Mouse (Mus musculus) CH12.LX (cell line): ENCODE measurements at regions not wholly inside any gene's neighbourhood (a gene's known extent, or its start where the extent isn't known, plus 50 kb on each side); places are given as distances from the start of the nearest gene placed in this dataset.
A peak's percentile ranks its signal among the peaks of the same experiment; 100 is the strongest.

Experiments
- DNase-seq: peaks from one replicate; pipeline ENCODE4 v3.0.0-alpha.2; 2013; ENCODE audit errors: extremely low read depth
- H3K27ac ChIP-seq: 2 replicates; pipeline ENCODE4 v1.5.1; 2012; ENCODE audit warnings: low read depth, mild to moderate bottlenecking, control low read depth, moderate library complexity; ENCODE audit not compliant: insufficient read depth
- H3K27me3 ChIP-seq: replicated peaks from 2 replicates; pipeline ENCODE3; 2012; ENCODE audit warnings: inconsistent platforms
- H3K36me3 ChIP-seq, 2 experiments: replicated peaks in 1 of 2; 2 replicates each; pipeline versions ENCODE3 to v1.6.1; 2012; ENCODE audit warnings: inconsistent platforms in 1 of 2, low read length in 1 of 2, mild to moderate bottlenecking in 1 of 2, mixed read lengths in 1 of 2, moderate library complexity in 1 of 2; ENCODE audit not compliant: control insufficient read depth in 1 of 2, insufficient read depth in 1 of 2
- H3K4me1 ChIP-seq, 2 experiments: 2 replicates each; pipeline ENCODE4 v1.6.1; 2012; ENCODE audit warnings: inconsistent platforms in 1 of 2, moderate library complexity in 1 of 2; ENCODE audit not compliant: insufficient read depth in 2 of 2, control insufficient read depth in 1 of 2
- H3K4me2 ChIP-seq: 2 replicates; pipeline ENCODE4 v1.6.1; 2012; ENCODE audit warnings: low read depth, mild to moderate bottlenecking, control low read depth; ENCODE audit not compliant: poor library complexity, insufficient read depth, severe bottlenecking
- H3K4me3 ChIP-seq, 3 experiments: fragments of 150-350 bp in 1 of 3; sonication (generic) in 1 of 3; replicated peaks in 1 of 3; 2 replicates each; pipeline versions ENCODE3 to v1.5.1; 2011 to 2012; ENCODE audit warnings: low read depth in 2 of 3, low read length in 2 of 3, mild to moderate bottlenecking in 2 of 3, moderate library complexity in 2 of 3, control low read depth in 1 of 3, improper control_type of control experiment in 1 of 3, inconsistent platforms in 1 of 3, mixed read lengths in 1 of 3; ENCODE audit not compliant: poor library complexity in 1 of 3
- H3K79me2 ChIP-seq: replicated peaks from 2 replicates; pipeline ENCODE4 v1.6.1; 2012; ENCODE audit warnings: mild to moderate bottlenecking, moderate library complexity; ENCODE audit not compliant: control insufficient read depth, poor library complexity, insufficient read depth, severe bottlenecking; ENCODE audit errors: extremely low read depth
- H3K9ac ChIP-seq: 2 replicates; pipeline ENCODE4 v1.6.1; 2012; ENCODE audit warnings: low read depth, mild to moderate bottlenecking, control low read depth, moderate library complexity; ENCODE audit not compliant: insufficient read depth
- H3K9me3 ChIP-seq: replicated peaks from 2 replicates; pipeline ENCODE3; 2012; ENCODE audit warnings: low read length, inconsistent platforms, mixed read lengths
- CHD2 ChIP-seq: IDR thresholded peaks from 2 replicates; pipeline ENCODE4 v1.6.1; 2011; ENCODE audit warnings: low read length, improper control_type of control experiment
- CTCF ChIP-seq, 2 experiments: IDR thresholded peaks in 1 of 2; conservative IDR thresholded peaks in 1 of 2; 2 replicates each; pipeline ENCODE4 v1.5.1; 2011 to 2012; ENCODE audit warnings: low read depth in 2 of 2, low read length in 2 of 2, improper control_type of control experiment in 1 of 2, inconsistent platforms in 1 of 2, mild to moderate bottlenecking in 1 of 2, moderate library complexity in 1 of 2
- JUND ChIP-seq: conservative IDR thresholded peaks from 2 replicates; pipeline ENCODE4 v1.6.1; 2011; ENCODE audit warnings: low read depth, low read length, improper control_type of control experiment
- KAT2A ChIP-seq: IDR thresholded peaks from 2 replicates; pipeline ENCODE4 v1.6.1; 2012; ENCODE audit warnings: low read length, improper control_type of control experiment, inconsistent platforms; ENCODE audit not compliant: insufficient replicate concordance
- POLR2A ChIP-seq: IDR thresholded peaks from 2 replicates; pipeline ENCODE4 v1.6.1; 2011; ENCODE audit warnings: low read depth, mild to moderate bottlenecking, improper control_type of control experiment, low read length
- POLR2AphosphoS2 ChIP-seq: IDR thresholded peaks from 2 replicates; pipeline ENCODE4 v1.6.1; 2011; ENCODE audit warnings: low read depth, low read length, improper control_type of control experiment
- RAD21 ChIP-seq: IDR thresholded peaks from 2 replicates; pipeline ENCODE4 v1.6.1; 2011; ENCODE audit warnings: low read depth, mild to moderate bottlenecking, low read length, improper control_type of control experiment, moderate library complexity
- RCOR1 ChIP-seq: conservative IDR thresholded peaks from 2 replicates; pipeline ENCODE4 v1.6.1; 2012; ENCODE audit warnings: low read depth, mild to moderate bottlenecking, inconsistent platforms, low read length, improper control_type of control experiment
- SMC3 ChIP-seq: IDR thresholded peaks from 2 replicates; pipeline ENCODE4 v1.6.1; 2011; ENCODE audit warnings: low read depth, low read length, improper control_type of control experiment
- TCF12 ChIP-seq: IDR thresholded peaks from 2 replicates; pipeline ENCODE4 v1.6.1; 2014; ENCODE audit warnings: low read depth, mild to moderate bottlenecking, inconsistent platforms, low read length, improper control_type of control experiment
- dilution Hi-C: fragments of 300-500 bp; cut with MboI; formaldehyde crosslinking; loops from 2 replicates; pipeline ENCODE4 v1.14.3; 2020; ENCODE audit warnings: low sequenced_read_pairs; ENCODE audit not compliant: extremely low pct_unique_long_range_greater_than_20kb, extremely low pct_ligation_motif_present
- in situ Hi-C: fragments of 300-500 bp; cut with MboI; formaldehyde crosslinking; loops from 3 replicates; pipeline ENCODE4 v1.14.3; 2019; ENCODE audit warnings: low sequenced_read_pairs, low pct_ligation_motif_present, low pct_unique_long_range_greater_than_20kb, mixed read lengths

GRCm38 (mm10) chr7:138501347-138502014, 104.0 kb upstream of the Tcerg1l start:
- Histone ChIP-seq H3K27me3 (peaks cover 90% of the 10 kb centered on the region), H3K4me2 (no peak overlapping the region), H3K4me3 (no peak overlapping the region), H3K27ac (no peak overlapping the region), H3K4me1 (no peaks in the 10 kb centered on the region), H3K36me3 (no peaks in the 10 kb centered on the region), H3K9ac (no peak overlapping the region), H3K9me3 (no peaks in the 10 kb centered on the region), H3K79me2 (no peaks in the 10 kb centered on the region)
- DNase-seq, result no peak
- dilution Hi-C loops (no loop called here), in situ Hi-C loops (no loop called here)
- no peak for TF ChIP-seq POLR2A

- Histone ChIP-seq H3K4me2 (no peak overlapping the region), H3K9me3 (no peaks in the 10 kb centered on the region), H3K79me2 (no peaks in the 10 kb centered on the region), H3K36me3 (no peaks in the 10 kb centered on the region), H3K4me3 (no peak overlapping the region)
- TF ChIP-seq JUND (no peak), RCOR1 (no peak), POLR2AphosphoS2 (no peak), CHD2 (no peak)
- TF ChIP-seq, all 38 proteins: peak for 0
- DNase-seq, result no peak
- dilution Hi-C loops (no loop called here), in situ Hi-C loops (no loop called here)
- Histone ChIP-seq H3K9ac (no peak overlapping the region), H3K4me1 (no peaks in the 10 kb centered on the region), H3K27me3 (peaks cover 94% of the 10 kb centered on the region), H3K27ac (no peak overlapping the region)
Observed at GRCm38 (mm10) chr7:138497771-138498170, 100.2 kb upstream of the Tcerg1l start.

DNA sequence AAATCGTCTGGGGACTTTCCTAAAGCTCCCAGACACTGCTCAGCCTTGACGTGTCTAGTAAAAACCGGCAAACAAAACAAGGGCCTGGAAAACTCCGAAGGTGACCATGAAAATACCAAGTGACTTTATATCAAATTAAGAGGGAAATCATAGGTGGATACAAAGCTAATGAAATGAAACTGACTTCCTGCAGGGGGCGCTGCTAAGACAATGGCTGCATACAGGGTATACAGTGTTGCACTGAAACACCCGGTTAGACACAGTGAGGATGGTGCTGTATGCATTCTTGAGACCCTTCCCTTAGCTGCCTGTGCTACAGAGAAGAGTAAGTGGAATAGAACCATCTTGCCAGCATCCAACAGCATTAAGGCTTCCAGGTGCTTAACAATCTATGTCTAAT, 99.7 kb upstream of the Tcerg1l start:
- dilution Hi-C loops (no loop called here), in situ Hi-C loops (no loop called here)
- Histone ChIP-seq H3K27me3 (peaks cover 94% of the 10 kb centered on the region), H3K4me3 (no peak overlapping the region), H3K79me2 (no peaks in the 10 kb centered on the region), H3K9ac (no peak overlapping the region), H3K4me2 (no peak overlapping the region)
- peak; percentile 22 for DNase-seq
- peak; percentile 11 for TF ChIP-seq RAD21
- peak; percentile 12; the same call in 1 of the 2 replicates for TF ChIP-seq SMC3
- no peak for TF ChIP-seq TCF12
- TF ChIP-seq CTCF (conservative IDR thresholded peaks at IDR 0.05 in 1 of 2, IDR thresholded peaks at IDR 0.05 in 1 of 2; ENCODE audit: low read depth in 2 of 2, low read length in 2 of 2), result peak; percentile 25 to 53; a peak in 3 of 4 replicates
- no peak for TF ChIP-seq KAT2A
- TF ChIP-seq, all 38 proteins: peak for 3
- no peaks in the 10 kb centered on the region for H3K4me1 ChIP-seq
- H3K36me3 ChIP-seq, result no peaks in the 10 kb centered on the region
- H3K9me3 ChIP-seq, result no peaks in the 10 kb centered on the region
- H3K27ac ChIP-seq, result no peak overlapping the region
